Mouse (Mus musculus) bone marrow, adult 2 months (tissue): ENCODE measurements around the gene Cep128.

Experiments
- CTCF ChIP-seq: fragments of 200-500 bp; IDR thresholded peaks from 2 replicates; pipeline ENCODE4 v1.5.1; 2011; ENCODE audit warnings: low read length, control low read depth; ENCODE audit not compliant: control insufficient read depth, insufficient read depth
- POLR2A ChIP-seq: fragments of 200-500 bp; IDR thresholded peaks from 2 replicates; pipeline ENCODE4 v1.6.1; 2011; ENCODE audit warnings: low read depth, mild to moderate bottlenecking, control low read depth, low read length, borderline replicate concordance; ENCODE audit not compliant: control insufficient read depth

DNA sequence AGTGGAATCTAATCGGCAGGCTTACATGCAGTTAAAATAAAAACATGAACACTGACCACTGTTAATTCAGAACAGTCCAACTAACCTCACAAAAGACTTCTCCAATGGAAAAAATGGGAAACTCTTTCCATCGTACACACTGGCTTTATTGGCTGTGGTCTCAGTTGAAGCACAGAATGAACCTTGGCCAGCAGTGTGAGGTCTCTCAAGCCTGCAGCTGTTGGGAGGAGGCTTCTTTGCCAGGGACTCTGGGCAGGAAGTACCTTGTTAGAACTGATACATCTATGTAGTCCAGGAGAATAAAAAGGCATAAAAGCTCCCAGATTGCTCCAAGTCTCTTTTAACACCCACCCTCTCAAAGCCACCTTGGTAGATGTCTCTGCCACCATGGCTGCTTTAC, 390.9 kb downstream of the Cep128 start:
- TF ChIP-seq POLR2A (no peak), CTCF (no peak)
